Mouse (Mus musculus) hindbrain, embryonic 13.5 days (tissue): ENCODE results near the gene Zfp444. TPM values are rescaled to one million over a fixed set of nuclear protein-coding genes. Genes with fewer than 3 reads are reported as not detected.

ENCODE experiments used
- ATAC-seq: fragments of 200-750 bp; cut with Nextera tagmentation; 2 replicates; pipeline ENCODE4 v1.8.0; 2017; ENCODE audit warnings: moderate TSS enrichment; ENCODE audit not compliant: low FRiP score
- H3K27ac ChIP-seq: fragments of 300-500 bp; sonication (generic); 2 replicates; pipeline ENCODE4 v1.5.1; 2015; ENCODE audit warnings: inconsistent platforms, mild to moderate bottlenecking, moderate library complexity
- H3K27me3 ChIP-seq: fragments of 300-500 bp; sonication (generic); 2 replicates; pipeline ENCODE4 v1.6.1; 2015; ENCODE audit warnings: mild to moderate bottlenecking, inconsistent platforms
- H3K36me3 ChIP-seq: fragments of 300-500 bp; sonication (generic); 2 replicates; pipeline ENCODE4 v1.6.1; 2015; ENCODE audit warnings: mild to moderate bottlenecking, inconsistent platforms
- H3K4me1 ChIP-seq: fragments of 300-500 bp; sonication (generic); replicated peaks from 2 replicates; pipeline ENCODE4 v1.6.1; 2015; ENCODE audit warnings: inconsistent platforms
- H3K4me2 ChIP-seq: fragments of 300-500 bp; sonication (generic); 2 replicates; pipeline ENCODE4 v1.6.1; 2015; ENCODE audit warnings: inconsistent platforms, mild to moderate bottlenecking, moderate library complexity
- H3K4me3 ChIP-seq: fragments of 300-500 bp; sonication (generic); 2 replicates; pipeline ENCODE4 v1.5.1; 2015; ENCODE audit warnings: mild to moderate bottlenecking, inconsistent platforms
- H3K9ac ChIP-seq: fragments of 300-500 bp; sonication (generic); 2 replicates; pipeline ENCODE4 v1.6.1; 2015; ENCODE audit warnings: mild to moderate bottlenecking, inconsistent platforms
- H3K9me3 ChIP-seq: fragments of 300-500 bp; sonication (generic); 2 replicates; pipeline ENCODE4 v1.6.1; 2016; ENCODE audit warnings: inconsistent platforms
- WGBS: fragments of 180-500 bp; shearing (Covaris S2); methylation state at CpG from one replicate; pipeline ENCODE4 v1.1.7; 2015; 5-methylcytosine and 5-hydroxymethylcytosine counted together
- polyA plus RNA-seq: library from polyadenylated mRNA; unstranded; fragments of >200 nt; fragmentation: Nextera tagmentation; extraction: Ambion mirVana; gene quantifications from 2 replicates; pipeline ENCODE4 v1.2.1, GENCODE M21; 2015

Gene Zfp444
- polyA plus RNA-seq, 1 experiment from 2014 or later, result 94.9 TPM

DNA sequence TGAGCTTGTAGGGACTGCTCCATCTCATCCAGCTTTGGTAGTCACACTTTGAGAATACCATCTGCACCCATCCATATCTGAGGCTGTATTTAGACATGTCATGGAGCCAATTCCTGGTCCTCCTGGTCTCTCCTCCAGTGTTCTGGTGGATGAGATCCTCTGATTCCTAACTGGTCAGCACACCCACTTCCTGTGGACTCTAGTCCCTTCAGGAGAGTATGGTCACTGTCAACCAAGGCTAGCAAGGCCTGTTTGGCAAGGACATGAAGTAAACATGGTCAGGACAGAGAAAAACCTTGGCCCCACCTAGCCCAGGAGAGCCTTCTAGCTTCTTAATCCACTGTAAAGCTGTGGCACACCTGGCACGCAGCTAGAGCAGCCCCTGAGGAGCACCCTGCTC lies 20.8 kb upstream of the Zfp444 start:
- H3K36me3 ChIP-seq, result no peaks in the 10 kb centered on the region
- no peaks in the 10 kb centered on the region for H3K9me3 ChIP-seq
- H3K4me2 ChIP-seq, result no peak overlapping the region
- no peak overlapping the region for H3K9ac ChIP-seq
- H3K27me3 ChIP-seq, result no peaks in the 10 kb centered on the region
- ATAC-seq, result no peak
- peaks cover 49% of the 10 kb centered on the region for H3K4me1 ChIP-seq
- no peak overlapping the region for H3K27ac ChIP-seq
- no peak overlapping the region for H3K4me3 ChIP-seq
- 95% methylated on average over 1 of the region's 1 CpGs for WGBS

DNA sequence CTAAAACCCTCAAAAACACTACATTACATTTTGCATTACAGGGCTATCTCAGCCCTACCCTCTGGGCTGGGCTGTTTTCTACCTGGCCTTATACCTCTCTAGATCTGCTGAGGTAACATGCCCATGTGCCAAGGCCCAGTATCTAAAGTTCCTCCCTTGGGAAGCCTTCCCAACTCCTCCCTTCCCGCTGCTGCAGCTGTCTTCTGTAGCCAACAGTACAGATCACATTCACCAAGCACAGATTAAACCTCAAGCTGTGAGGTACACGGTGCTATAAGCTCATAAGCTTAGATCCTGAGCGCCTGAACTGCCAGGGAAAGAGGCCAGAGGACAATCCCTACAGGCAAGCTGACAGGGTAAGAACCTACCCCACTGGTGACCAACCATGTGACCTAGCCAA lies 20.0 kb upstream of the Zfp444 start:
- Histone ChIP-seq H3K9ac (no peak overlapping the region), H3K4me2 (no peak overlapping the region), H3K9me3 (no peaks in the 10 kb centered on the region), H3K27me3 (no peaks in the 10 kb centered on the region), H3K27ac (no peak overlapping the region), H3K36me3 (no peaks in the 10 kb centered on the region), H3K4me1 (peaks cover 55% of the 10 kb centered on the region), H3K4me3 (no peak overlapping the region)
- no peak for ATAC-seq
- WGBS, result 83% methylated on average over 3 of the region's 3 CpGs

DNA sequence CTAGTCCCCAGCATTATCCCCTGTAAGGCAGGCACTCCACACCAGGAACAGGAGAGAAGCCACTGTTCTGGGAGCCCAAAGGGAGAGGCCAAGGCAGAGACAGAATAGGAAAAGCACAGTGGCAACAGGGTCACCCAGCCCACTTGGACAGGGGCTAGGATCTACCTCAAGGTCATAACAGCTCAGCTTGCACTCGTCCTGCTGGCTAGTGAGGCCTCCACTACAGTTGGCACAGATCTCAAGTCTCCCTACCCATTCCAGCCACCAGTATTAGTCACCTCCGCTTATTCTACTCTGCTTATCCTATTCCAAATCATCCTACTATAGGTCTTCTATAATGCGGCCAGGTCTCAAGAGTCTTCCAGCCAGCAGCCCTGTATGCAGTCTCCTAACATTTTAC lies 18.9 kb upstream of the Zfp444 start:
- H3K36me3 ChIP-seq, result no peaks in the 10 kb centered on the region
- no peaks in the 10 kb centered on the region for H3K9me3 ChIP-seq
- 98% methylated on average over 3 of the region's 3 CpGs for WGBS
- H3K4me3 ChIP-seq, result no peak overlapping the region
- ATAC-seq, result no peak
- H3K4me2 ChIP-seq, result no peak overlapping the region
- peaks cover 47% of the 10 kb centered on the region for H3K4me1 ChIP-seq
- H3K9ac ChIP-seq, result no peak overlapping the region
- H3K27ac ChIP-seq, result no peak overlapping the region
- H3K27me3 ChIP-seq, result no peaks in the 10 kb centered on the region

DNA sequence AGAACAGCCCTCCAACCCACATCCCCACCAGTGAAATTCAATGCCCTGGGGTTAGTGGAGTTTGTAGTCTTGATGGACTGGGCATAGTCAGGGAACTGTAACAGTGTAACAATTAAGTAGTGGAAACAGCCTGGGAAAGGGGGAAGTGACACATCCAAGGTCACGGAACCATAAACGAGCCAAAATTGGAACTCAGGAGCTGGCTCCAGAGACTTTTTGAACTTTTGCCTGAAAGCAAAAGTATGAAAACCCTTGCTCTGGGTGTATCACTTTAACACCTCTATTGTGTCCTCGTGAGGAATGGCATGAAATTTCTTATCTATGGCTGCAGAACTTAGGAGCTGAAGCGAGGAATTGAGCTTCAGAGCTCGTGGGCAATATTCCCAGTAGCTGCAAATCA lies 17.9 kb upstream of the Zfp444 start:
- H3K9ac ChIP-seq, result peak overlapping the region; percentile 92; the same call in 1 of the 2 replicates
- no peaks in the 10 kb centered on the region for H3K9me3 ChIP-seq
- H3K27me3 ChIP-seq, result no peaks in the 10 kb centered on the region
- 88% methylated on average over 5 of the region's 5 CpGs for WGBS
- peaks cover 37% of the 10 kb centered on the region for H3K4me1 ChIP-seq
- H3K36me3 ChIP-seq, result no peaks in the 10 kb centered on the region
- no peak overlapping the region for H3K27ac ChIP-seq
- ATAC-seq, result no peak
- H3K4me2 ChIP-seq, result peak overlapping the region; percentile 95
- peak overlapping the region; percentile 77 for H3K4me3 ChIP-seq

DNA sequence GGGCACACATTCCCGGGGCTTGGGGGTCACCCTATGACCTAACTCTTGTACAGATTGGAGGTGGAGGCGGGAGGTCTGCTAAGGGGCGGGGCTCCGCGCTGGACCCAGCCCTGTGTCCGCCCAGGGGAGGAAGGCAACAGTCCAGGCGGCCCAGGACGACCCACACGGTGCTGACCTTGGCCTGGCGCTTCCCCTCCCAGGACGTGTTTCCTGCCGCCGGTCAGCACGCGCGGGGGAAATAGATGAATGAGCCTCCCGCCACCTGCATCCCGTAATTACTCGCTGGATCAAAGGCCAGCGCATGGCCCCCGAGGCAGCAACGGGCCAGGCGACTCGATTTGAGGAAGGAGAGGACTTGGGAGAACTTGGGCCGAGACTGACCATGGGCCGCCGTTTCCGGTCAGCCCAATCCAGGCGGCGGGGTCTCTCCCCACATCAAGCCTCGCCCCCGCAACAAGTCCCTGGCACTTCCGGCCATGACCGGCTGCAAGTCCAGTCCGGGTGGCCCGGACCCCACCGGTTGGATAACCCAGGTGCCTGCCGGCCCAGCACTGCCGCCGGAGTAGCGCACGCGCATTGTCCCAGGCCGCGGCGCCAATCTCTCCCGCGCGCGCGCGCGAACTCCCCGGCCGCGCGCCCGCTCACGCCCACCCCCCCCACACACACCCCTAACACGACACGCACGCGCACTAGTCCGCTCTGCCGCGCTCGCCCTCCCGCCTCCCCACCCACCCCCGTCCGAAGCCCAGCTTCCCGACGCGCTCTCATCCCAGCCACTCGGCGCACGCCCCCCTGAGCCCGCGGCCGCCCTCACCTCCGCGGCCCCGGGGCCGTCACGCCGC lies 16.8 kb upstream of the Zfp444 start:
- no peaks in the 10 kb centered on the region for H3K27me3 ChIP-seq
- H3K9ac ChIP-seq, result peak overlapping the region; percentile 92
- peak overlapping the region; percentile 77 for H3K4me3 ChIP-seq
- ATAC-seq, result peak; percentile 76
- under 1% methylated on average over 85 of the region's 85 CpGs for WGBS
- peak overlapping the region; percentile 95 for H3K4me2 ChIP-seq
- H3K27ac ChIP-seq, result peak overlapping the region; percentile 97
- H3K4me1 ChIP-seq, result peaks cover 35% of the 10 kb centered on the region
- H3K36me3 ChIP-seq, result no peaks in the 10 kb centered on the region
- H3K9me3 ChIP-seq, result no peaks in the 10 kb centered on the region

DNA sequence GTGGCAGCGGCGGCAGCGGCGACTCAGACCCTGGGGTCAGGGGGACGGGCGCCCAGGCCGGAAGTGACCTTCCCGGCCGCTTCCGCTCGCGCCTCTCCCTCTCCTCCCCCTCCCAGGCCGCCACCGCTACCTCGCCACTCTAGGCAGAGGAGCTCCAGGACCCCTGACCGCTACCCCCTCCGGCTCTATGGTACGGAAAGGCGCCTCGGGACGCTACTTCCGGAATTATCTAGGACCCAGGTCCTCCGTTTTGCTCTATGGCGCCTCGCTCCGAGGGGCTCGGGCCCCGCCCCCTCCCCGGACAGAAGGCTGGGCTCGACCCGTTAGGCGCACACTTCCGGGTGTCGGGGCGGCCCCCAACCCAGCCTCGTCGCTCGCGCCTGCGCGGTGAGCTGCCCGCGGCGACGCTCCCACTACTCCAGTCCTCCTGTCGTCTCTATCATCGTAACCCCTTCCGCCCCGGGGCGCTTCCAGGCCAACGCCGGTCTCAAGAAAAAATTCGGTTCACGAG lies 16.1 kb upstream of the Zfp444 start, which contains the start of gene Zfp787:
Zfp787 (minus strand) TSS at position 97 of the 511 bp plus-strand sequence.
- ATAC-seq, result peak; percentile 98
- Histone ChIP-seq H3K27ac (peak within 1 kb of the TSS; percentile 97), H3K27me3 (no peaks in the 10 kb centered on the region), H3K4me1 (peaks cover 33% of the 10 kb centered on the region), H3K4me3 (peak within 1 kb of the TSS; percentile 77), H3K36me3 (no peaks in the 10 kb centered on the region), H3K9ac (peak within 1 kb of the TSS; percentile 92), H3K9me3 (no peaks in the 10 kb centered on the region), H3K4me2 (peak within 1 kb of the TSS; percentile 95)
- 0% methylated on average over 54 of the region's 54 CpGs for WGBS

DNA sequence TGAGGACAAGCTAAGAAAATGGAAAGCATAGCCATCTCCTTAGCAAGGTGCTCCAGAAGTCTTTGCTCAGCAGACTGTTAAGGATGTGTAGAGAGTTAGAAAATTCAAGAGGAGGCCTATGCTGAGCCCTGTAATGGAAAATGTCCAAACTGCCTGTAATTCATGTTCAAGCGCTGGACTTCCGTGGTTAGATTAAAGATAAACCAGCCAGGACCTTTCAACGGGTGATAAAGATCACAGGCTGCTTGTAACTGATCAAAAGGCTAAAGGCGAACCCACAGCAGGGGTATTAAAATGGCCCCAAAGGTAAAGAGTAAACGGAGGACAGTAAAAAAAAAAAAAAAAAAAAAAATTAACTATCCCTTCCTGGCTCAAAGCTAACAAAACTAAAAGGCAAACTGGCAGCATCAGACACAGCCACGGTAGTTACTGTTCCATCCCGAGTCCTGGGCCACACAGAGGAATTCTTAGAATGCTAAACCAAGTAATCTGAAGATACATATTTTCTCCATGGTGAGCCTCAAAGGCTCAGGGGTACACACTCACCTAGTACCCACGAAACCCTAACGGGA lies 15.0 kb upstream of the Zfp444 start:
- Histone ChIP-seq H3K27me3 (no peaks in the 10 kb centered on the region), H3K36me3 (no peaks in the 10 kb centered on the region), H3K4me2 (peak overlapping the region; percentile 95), H3K9me3 (no peaks in the 10 kb centered on the region), H3K9ac (peak overlapping the region; percentile 92; the same call in 1 of the 2 replicates), H3K4me1 (peaks cover 27% of the 10 kb centered on the region), H3K4me3 (peak overlapping the region; percentile 77), H3K27ac (no peak overlapping the region)
- ATAC-seq, result no peak
- WGBS, result 75% methylated on average over 9 of the region's 9 CpGs

DNA sequence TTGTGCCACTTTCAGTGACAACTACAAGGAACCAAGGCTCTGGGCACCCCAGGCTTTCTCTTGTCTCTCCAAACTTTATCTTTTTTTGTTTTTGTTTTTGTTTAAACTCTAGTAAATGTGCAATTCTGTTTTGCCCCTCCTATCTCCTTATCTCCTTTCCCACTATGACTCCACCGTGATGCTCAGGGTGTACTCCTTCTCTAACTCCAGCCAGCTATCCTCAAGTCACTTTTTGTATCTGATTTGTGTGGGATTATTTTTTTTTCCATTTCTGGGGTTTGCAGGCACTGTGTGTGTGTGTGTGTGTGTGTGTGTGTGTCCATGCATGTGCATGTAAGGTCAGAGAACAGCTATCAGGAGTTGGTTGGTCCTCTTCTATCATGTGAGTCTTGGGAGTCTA lies 14.5 kb upstream of the Zfp444 start:
- no peaks in the 10 kb centered on the region for H3K36me3 ChIP-seq
- H3K4me2 ChIP-seq, result no peak overlapping the region
- no peak for ATAC-seq
- WGBS, result 78% methylated on average over 1 of the region's 1 CpGs
- H3K4me3 ChIP-seq, result no peak overlapping the region
- no peak overlapping the region for H3K9ac ChIP-seq
- peaks cover 27% of the 10 kb centered on the region for H3K4me1 ChIP-seq
- no peaks in the 10 kb centered on the region for H3K9me3 ChIP-seq
- H3K27me3 ChIP-seq, result no peaks in the 10 kb centered on the region
- no peak overlapping the region for H3K27ac ChIP-seq

DNA sequence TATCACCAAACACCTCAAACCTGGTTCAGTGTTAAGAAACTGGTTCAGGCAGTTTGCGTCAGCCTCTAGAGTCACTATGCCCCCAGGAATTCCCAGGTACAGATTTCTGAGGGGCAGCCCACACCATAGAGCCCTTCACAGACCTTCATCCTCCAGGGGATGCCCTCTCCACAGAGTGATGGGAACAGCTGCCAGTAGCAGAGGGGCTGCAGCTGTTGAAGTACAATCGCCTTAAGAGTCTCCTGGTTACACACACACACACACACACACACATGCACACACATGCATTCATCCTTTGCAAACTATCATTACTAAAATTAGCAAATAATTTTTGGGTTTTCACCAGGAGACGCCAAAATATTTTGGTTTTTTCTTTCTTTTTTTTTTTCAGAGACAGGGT lies 12.4 kb upstream of the Zfp444 start:
- Histone ChIP-seq H3K36me3 (no peaks in the 10 kb centered on the region), H3K27me3 (no peaks in the 10 kb centered on the region), H3K4me1 (peaks cover 10% of the 10 kb centered on the region), H3K27ac (no peak overlapping the region), H3K4me3 (no peak overlapping the region), H3K4me2 (no peak overlapping the region), H3K9me3 (no peaks in the 10 kb centered on the region), H3K9ac (0 out of 2 replicates have a peak overlapping the region, but pooled peaks have one; percentile 0)
- no peak for ATAC-seq
- WGBS, result 94% methylated on average over 3 of the region's 3 CpGs

DNA sequence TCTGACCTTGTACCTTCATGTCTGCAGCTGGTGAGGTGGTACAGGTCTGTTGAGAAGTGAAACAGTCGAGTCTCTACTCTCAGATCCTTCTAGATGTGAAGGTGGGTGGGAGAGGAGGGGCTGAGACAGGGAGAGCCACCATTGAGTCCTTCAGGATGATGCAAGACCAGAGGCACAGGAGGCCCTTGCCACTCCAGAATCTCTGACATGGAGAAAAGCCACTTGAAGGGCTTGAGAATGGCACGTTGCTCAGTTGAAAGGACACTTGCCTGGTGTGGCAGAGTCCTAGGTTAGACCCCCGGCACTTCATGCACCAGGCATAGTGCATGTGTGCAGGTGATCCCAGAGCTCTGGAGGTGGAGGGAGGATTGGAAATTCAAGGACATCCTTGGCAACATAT lies 10.5 kb upstream of the Zfp444 start:
- H3K27me3 ChIP-seq, result no peaks in the 10 kb centered on the region
- no peak overlapping the region for H3K27ac ChIP-seq
- no peaks in the 10 kb centered on the region for H3K9me3 ChIP-seq
- no peaks in the 10 kb centered on the region for H3K36me3 ChIP-seq
- 61% methylated on average over 3 of the region's 3 CpGs for WGBS
- ATAC-seq, result no peak
- H3K9ac ChIP-seq, result no peak overlapping the region
- H3K4me1 ChIP-seq, result peaks cover 4% of the 10 kb centered on the region
- no peak overlapping the region for H3K4me2 ChIP-seq
- no peak overlapping the region for H3K4me3 ChIP-seq

DNA sequence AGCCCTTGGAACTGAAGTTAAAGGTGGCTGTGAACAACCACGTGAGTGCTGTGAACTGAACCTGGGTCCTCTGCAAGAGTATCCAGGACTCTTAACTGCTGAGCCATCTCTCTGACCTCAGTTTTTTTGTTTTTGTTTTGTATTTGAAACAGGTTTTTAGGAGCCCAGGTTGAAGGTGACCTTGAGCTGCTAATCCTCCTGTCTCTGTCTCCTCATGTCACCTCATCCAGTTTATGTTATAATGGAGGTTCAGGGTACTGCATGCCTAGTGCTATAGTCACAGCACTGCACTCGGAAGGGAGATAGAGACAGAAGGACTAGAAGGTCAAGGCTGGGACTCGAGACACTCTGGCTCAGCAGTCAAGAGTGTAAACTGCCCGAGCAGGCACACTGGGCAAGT lies 9.9 kb upstream of the Zfp444 start:
- no peak for ATAC-seq
- WGBS, result 76% methylated on average over 4 of the region's 4 CpGs

DNA sequence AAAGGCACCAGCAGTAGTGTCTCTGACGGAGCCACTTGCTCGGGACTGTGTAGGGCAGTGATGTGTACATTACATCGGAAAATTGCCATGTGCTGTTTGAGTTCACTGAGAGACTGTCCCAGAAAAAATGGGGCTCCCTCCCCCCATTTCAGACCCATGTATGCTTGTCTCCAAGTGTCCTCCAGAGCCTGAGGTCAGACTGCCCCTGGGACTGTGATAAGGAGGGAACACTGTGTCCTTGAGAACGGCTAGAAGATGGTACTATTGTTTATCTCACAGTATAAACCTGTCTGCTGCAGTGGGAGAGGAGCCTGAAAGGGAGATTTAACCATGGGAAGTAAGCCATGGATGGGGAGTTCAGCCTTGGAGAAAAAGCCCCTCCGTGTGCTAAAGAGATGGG lies 7.4 kb upstream of the Zfp444 start:
- ATAC-seq, result no peak
- Histone ChIP-seq H3K9me3 (no peaks in the 10 kb centered on the region), H3K27ac (no peak overlapping the region), H3K4me2 (no peak overlapping the region), H3K9ac (no peak overlapping the region), H3K4me1 (no peaks in the 10 kb centered on the region), H3K4me3 (no peak overlapping the region), H3K36me3 (no peaks in the 10 kb centered on the region), H3K27me3 (no peaks in the 10 kb centered on the region)
- 80% methylated on average over 5 of the region's 5 CpGs for WGBS

More for the DNA sequence above, 9.9 kb upstream of the Zfp444 start:
- Histone ChIP-seq H3K9ac (no peak overlapping the region), H3K4me3 (no peak overlapping the region), H3K9me3 (no peaks in the 10 kb centered on the region), H3K4me2 (no peak overlapping the region), H3K4me1 (no peaks in the 10 kb centered on the region), H3K36me3 (no peaks in the 10 kb centered on the region), H3K27me3 (no peaks in the 10 kb centered on the region), H3K27ac (no peak overlapping the region)
